Mouse (Mus musculus) liver, embryonic 11.5 days (tissue): ENCODE results near the gene Sf3a3. TPM values are rescaled to one million over a fixed set of nuclear protein-coding genes. Genes with fewer than 3 reads are reported as not detected.

Source experiments
- ATAC-seq: fragments of 200-750 bp; cut with Nextera tagmentation; replicated peaks from 2 replicates; pipeline ENCODE4 v1.8.0; 2017; ENCODE audit warnings: moderate number of reproducible peaks, mild to moderate bottlenecking, moderate TSS enrichment, moderate library complexity; ENCODE audit not compliant: low FRiP score
- DNase-seq: peaks from one replicate; pipeline ENCODE4 v3.0.0-alpha.2; 2017; ENCODE audit warnings: low spot score
- H3K27ac ChIP-seq: fragments of 300-500 bp; sonication (generic); 2 replicates; pipeline ENCODE4 v1.5.1; 2014; ENCODE audit warnings: mild to moderate bottlenecking, low read depth, low read length, control low read depth
- H3K27me3 ChIP-seq: fragments of 300-500 bp; sonication (generic); replicated peaks from 2 replicates; pipeline ENCODE4 v1.6.1; 2014; ENCODE audit warnings: low read length, mixed read lengths; ENCODE audit not compliant: control insufficient read depth, insufficient read depth
- H3K36me3 ChIP-seq: fragments of 300-500 bp; sonication (generic); 2 replicates; pipeline ENCODE4 v1.6.1; 2014; ENCODE audit warnings: mild to moderate bottlenecking, low read length, moderate library complexity, mixed read lengths; ENCODE audit not compliant: control insufficient read depth, insufficient read depth
- H3K4me1 ChIP-seq: fragments of 300-500 bp; sonication (generic); replicated peaks from 2 replicates; pipeline ENCODE4 v1.6.1; 2014; ENCODE audit warnings: low read length, mixed read lengths; ENCODE audit not compliant: control insufficient read depth, insufficient read depth
- H3K4me2 ChIP-seq: fragments of 300-500 bp; sonication (generic); 2 replicates; pipeline ENCODE4 v1.6.1; 2014; ENCODE audit warnings: mild to moderate bottlenecking, control low read depth, moderate library complexity
- H3K4me3 ChIP-seq: fragments of 300-500 bp; sonication (generic); 2 replicates; pipeline ENCODE4 v1.5.1; 2014; ENCODE audit warnings: low read depth, low read length, control low read depth
- H3K9ac ChIP-seq: fragments of 300-500 bp; sonication (generic); 2 replicates; pipeline ENCODE4 v1.6.1; 2014; ENCODE audit warnings: low read depth, low read length, control low read depth
- H3K9me3 ChIP-seq: fragments of 300-500 bp; sonication (generic); 2 replicates; pipeline ENCODE4 v1.6.1; 2016; ENCODE audit warnings: low read length, inconsistent platforms, mixed read lengths; ENCODE audit not compliant: control insufficient read depth
- WGBS: fragments of 180-500 bp; shearing (Covaris S2); extraction: QIAGEN DNeasy Blood & Tissue Kit; methylation state at CpG from one replicate; pipeline ENCODE4 v1.1.7; 2014; 5-methylcytosine and 5-hydroxymethylcytosine counted together
- polyA plus RNA-seq: library from polyadenylated mRNA; unstranded; fragments of >200 nt; fragmentation: Nextera tagmentation; extraction: Ambion mirVana; gene quantifications from 2 replicates; pipeline ENCODE4 v1.2.1, GENCODE M21; 2014

Gene Sf3a3
- polyA plus RNA-seq, 1 experiment from 2014 or later = 172 TPM

GRCm38 (mm10) chr4:124755526-124755925, 41.0 kb downstream of the Sf3a3 start:
- Histone ChIP-seq H3K27ac (no peak overlapping the region), H3K4me3 (no peak overlapping the region), H3K27me3 (no peaks in the 10 kb centered on the region), H3K4me2 (0 out of 2 replicates have a peak overlapping the region, but pooled peaks have one; percentile 16), H3K9me3 (no peaks in the 10 kb centered on the region), H3K36me3 (no peaks in the 10 kb centered on the region; the same call in 1 of the 2 replicates), H3K4me1 (peaks cover 50% of the 10 kb centered on the region), H3K9ac (no peak overlapping the region)
- no peak for ATAC-seq
- 62% methylated on average over 7 of the region's 7 CpGs for WGBS
- no peak for DNase-seq

- Histone ChIP-seq H3K27ac (peak overlapping the region; percentile 50), H3K27me3 (no peaks in the 10 kb centered on the region), H3K9ac (no peak overlapping the region), H3K4me1 (peaks cover 33% of the 10 kb centered on the region), H3K36me3 (peaks cover 5% of the 10 kb centered on the region; the same call in 1 of the 2 replicates), H3K9me3 (no peaks in the 10 kb centered on the region), H3K4me2 (peak overlapping the region; percentile 32), H3K4me3 (no peak overlapping the region)
- ATAC-seq = peak; percentile 70; the same call in 1 of the 2 replicates
- DNase-seq = no peak
- WGBS = 31% methylated on average over 7 of the region's 7 CpGs
These were observed 44.8 kb downstream of the Sf3a3 start for GRCm38 (mm10) chr4:124759305-124759811.

- no peak for ATAC-seq
- Histone ChIP-seq H3K4me3 (no peak overlapping the region), H3K9me3 (no peaks in the 10 kb centered on the region), H3K4me1 (peaks cover 25% of the 10 kb centered on the region), H3K27me3 (no peaks in the 10 kb centered on the region), H3K4me2 (no peak overlapping the region), H3K9ac (no peak overlapping the region), H3K27ac (no peak overlapping the region), H3K36me3 (peaks cover 5% of the 10 kb centered on the region; the same call in 1 of the 2 replicates)
- DNase-seq = no peak
- 48% methylated on average over 1 of the region's 1 CpGs for WGBS
These were observed 46.6 kb downstream of the Sf3a3 start for GRCm38 (mm10) chr4:124761201-124761600.

- no peak overlapping the region for H3K9ac ChIP-seq
- no peaks in the 10 kb centered on the region for H3K27me3 ChIP-seq
- DNase-seq (no peak), ATAC-seq (no peak)
- H3K4me2 ChIP-seq = no peak overlapping the region
- no peaks in the 10 kb centered on the region for H3K9me3 ChIP-seq
- H3K27ac ChIP-seq = no peak overlapping the region
- 80% methylated on average over 6 of the region's 6 CpGs for WGBS
- H3K4me3 ChIP-seq = no peak overlapping the region
- peaks cover 5% of the 10 kb centered on the region; the same call in 1 of the 2 replicates for H3K36me3 ChIP-seq
- H3K4me1 ChIP-seq = peaks cover 38% of the 10 kb centered on the region
These were observed 48.4 kb downstream of the Sf3a3 start for GRCm38 (mm10) chr4:124762858-124763452.

GRCm38 (mm10) chr4:124765802-124766565, 51.4 kb downstream of the Sf3a3 start:
- ATAC-seq (no peak), DNase-seq (no peak)
- no peaks in the 10 kb centered on the region for H3K27me3 ChIP-seq
- peak overlapping the region; percentile 4; the same call in 1 of the 2 replicates for H3K4me2 ChIP-seq
- no peak overlapping the region for H3K27ac ChIP-seq
- no peak overlapping the region for H3K4me3 ChIP-seq
- 0 out of 2 replicates have a peak, but pooled peaks cover 5% of the 10 kb centered on the region for H3K36me3 ChIP-seq
- H3K9ac ChIP-seq = no peak overlapping the region
- H3K4me1 ChIP-seq = peaks cover 45% of the 10 kb centered on the region
- H3K9me3 ChIP-seq = no peaks in the 10 kb centered on the region
- WGBS = 69% methylated on average over 23 of the region's 23 CpGs

- ATAC-seq (no peak), DNase-seq (no peak)
- Histone ChIP-seq H3K36me3 (0 out of 2 replicates have a peak, but pooled peaks cover 5% of the 10 kb centered on the region), H3K4me3 (no peak overlapping the region), H3K4me2 (peak overlapping the region; percentile 4; the same call in 1 of the 2 replicates), H3K27ac (no peak overlapping the region; the same call in 1 of the 2 replicates), H3K27me3 (no peaks in the 10 kb centered on the region), H3K9me3 (no peaks in the 10 kb centered on the region), H3K4me1 (peaks cover 49% of the 10 kb centered on the region), H3K9ac (no peak overlapping the region)
- 49% methylated on average over 2 of the region's 2 CpGs for WGBS
These were observed 52.0 kb downstream of the Sf3a3 start for GRCm38 (mm10) chr4:124766566-124766940.

GRCm38 (mm10) chr4:124768963-124769591, 54.5 kb downstream of the Sf3a3 start:
- ATAC-seq (peak; percentile 79), DNase-seq (no peak)
- Histone ChIP-seq H3K9me3 (no peaks in the 10 kb centered on the region), H3K4me3 (peak overlapping the region; percentile 25; the same call in 1 of the 2 replicates), H3K27me3 (no peaks in the 10 kb centered on the region), H3K36me3 (no peaks in the 10 kb centered on the region), H3K4me2 (peak overlapping the region; percentile 51), H3K9ac (no peak overlapping the region), H3K4me1 (peaks cover 72% of the 10 kb centered on the region), H3K27ac (peak overlapping the region; percentile 71)
- WGBS = 46% methylated on average over 13 of the region's 13 CpGs

- Histone ChIP-seq H3K36me3 (no peaks in the 10 kb centered on the region), H3K9ac (no peak overlapping the region), H3K27ac (no peak overlapping the region; the same call in 1 of the 2 replicates), H3K4me1 (peaks cover 83% of the 10 kb centered on the region), H3K4me3 (no peak overlapping the region), H3K27me3 (no peaks in the 10 kb centered on the region), H3K4me2 (no peak overlapping the region), H3K9me3 (no peaks in the 10 kb centered on the region)
- WGBS = 70% methylated on average over 5 of the region's 5 CpGs
- ATAC-seq = no peak
- DNase-seq = no peak
These were observed 56.0 kb downstream of the Sf3a3 start for GRCm38 (mm10) chr4:124770624-124771023.
